Mouse (Mus musculus) mammary gland, adult 2 months (tissue): Measurements from ENCODE around the gene Agk. TPM values are rescaled to one million over a fixed set of nuclear protein-coding genes. Genes with fewer than 3 reads are reported as not detected.

Source experiments
- polyA plus RNA-seq: library from polyadenylated mRNA; depleted of rRNA; stranded (reverse); fragments of >200 nt; gene quantifications from 2 replicates; pipeline ENCODE4 v1.2.3, GENCODE M21; 2012; ENCODE audit warnings: low replicate concordance; rRNA removed

Gene Agk
- polyA plus RNA-seq, result 7.7 and 17.7 TPM in 2 replicates

DNA sequence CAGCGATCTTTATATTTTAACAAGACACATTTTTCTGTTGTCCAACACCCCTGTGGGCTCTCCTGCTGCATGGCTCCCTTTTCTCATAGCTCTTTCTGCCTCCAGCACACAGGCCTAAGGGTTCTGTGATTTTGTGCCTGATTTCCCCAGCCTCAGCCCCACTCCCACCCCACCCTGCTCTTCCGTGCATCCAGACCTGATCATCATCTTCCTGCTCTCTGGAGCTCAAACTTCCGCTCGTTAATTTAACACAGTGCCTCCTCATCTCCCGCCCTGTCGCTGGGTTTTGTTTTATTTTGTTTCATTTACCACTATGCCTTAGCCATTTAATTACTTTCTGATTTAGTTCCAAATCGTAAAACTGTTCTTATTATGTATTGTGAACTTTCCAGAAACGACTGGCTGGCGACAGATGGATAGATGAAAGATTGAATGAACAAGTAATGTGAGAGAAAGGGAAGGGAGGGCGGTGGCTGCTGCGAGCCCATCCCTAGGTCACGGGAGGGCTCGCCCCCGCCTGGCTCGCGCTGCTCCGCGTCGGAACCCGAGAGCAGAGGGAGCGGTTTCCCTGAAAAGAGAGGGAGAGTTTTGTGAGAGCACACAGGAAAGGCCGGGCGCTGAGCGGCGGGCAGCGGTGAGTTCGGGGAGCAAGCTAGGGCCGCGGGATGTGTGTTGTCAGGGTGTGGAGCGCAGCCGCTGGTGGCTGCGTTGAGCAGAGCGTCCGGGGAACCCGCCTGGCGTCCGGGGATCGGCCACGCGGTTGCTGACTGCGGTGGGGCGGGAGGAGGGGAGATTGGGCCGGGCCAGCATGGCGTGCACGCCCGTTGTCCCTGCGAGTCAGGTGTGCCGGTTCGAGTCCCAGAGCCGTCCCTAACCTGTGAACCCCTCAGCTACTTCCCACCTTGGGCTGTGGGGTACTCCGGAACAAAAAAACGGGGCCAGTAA, at the start of gene Agk:
Gene Agk, plus strand, starts transcription at position 276 of the 945 bp plus-strand sequence.

GRCm38 (mm10) chr6:40436047-40436483, 111.1 kb downstream of the Agk start, which contains the start of gene E330009J07Rik:
TSS of gene E330009J07Rik (minus strand) at chr6:40436135.

DNA sequence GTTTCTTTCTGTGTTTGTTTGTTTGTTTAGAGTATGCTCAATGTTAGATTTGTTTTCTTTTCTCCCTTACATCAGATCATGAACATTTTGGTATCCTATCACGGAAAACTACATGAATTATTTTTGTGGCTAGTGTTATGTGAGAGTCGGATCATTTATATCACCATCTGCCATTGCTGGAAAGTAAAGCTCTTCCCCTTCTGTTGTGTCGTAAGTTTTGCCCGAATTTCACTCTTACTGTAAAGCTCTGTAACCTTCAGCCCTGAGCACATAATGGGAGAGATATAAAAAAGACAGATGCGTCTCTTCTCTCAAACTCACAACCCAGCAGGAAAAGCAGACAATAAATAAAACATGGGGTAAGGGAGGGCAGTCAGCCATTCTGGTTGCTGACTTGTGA, 114.0 kb downstream of the Agk start, which contains the start of gene Wee2:
Gene Wee2, plus strand, starts transcription at position 153 of the 400 bp plus-strand sequence.

Other genes with a start within 250 kb of the Agk start
- 4.6 and 6.7 TPM in 2 replicates for gene E330009J07Rik, start 111.0 kb downstream of the Agk start, polyA plus RNA-seq
- not detected in 2 replicates for gene Wee2, start 113.9 kb downstream of the Agk start, polyA plus RNA-seq
- 8.2 and 9.5 TPM in 2 replicates for gene Ssbp1, start 146.2 kb downstream of the Agk start, polyA plus RNA-seq
- gene Tas2r137, start 166.1 kb downstream of the Agk start, polyA plus RNA-seq, result not detected in 2 replicates
- gene Tas2r108, start 168.4 kb downstream of the Agk start, polyA plus RNA-seq, result 0.11 TPM in 1 of 2 replicates, not detected in the other
- gene Prss37, start 194.3 kb downstream of the Agk start, polyA plus RNA-seq, result not detected in 2 replicates
- gene Olfr461, start 229.9 kb downstream of the Agk start, polyA plus RNA-seq, result not detected in 2 replicates
- not detected in 2 replicates for gene Olfr460, start 244.3 kb downstream of the Agk start, polyA plus RNA-seq